Mouse (Mus musculus): Measurements from ENCODE around the gene 1110008P14Rik. TPM values are rescaled to one million over a fixed set of nuclear protein-coding genes. Genes with fewer than 3 reads are reported as not detected.
A peak's percentile ranks its signal among the peaks of the same experiment; 100 is the strongest.

The 1110008P14Rik gene
- total RNA-seq, 2 experiments from 2014 or later, result 52.7 to 57.4 TPM

DNA sequence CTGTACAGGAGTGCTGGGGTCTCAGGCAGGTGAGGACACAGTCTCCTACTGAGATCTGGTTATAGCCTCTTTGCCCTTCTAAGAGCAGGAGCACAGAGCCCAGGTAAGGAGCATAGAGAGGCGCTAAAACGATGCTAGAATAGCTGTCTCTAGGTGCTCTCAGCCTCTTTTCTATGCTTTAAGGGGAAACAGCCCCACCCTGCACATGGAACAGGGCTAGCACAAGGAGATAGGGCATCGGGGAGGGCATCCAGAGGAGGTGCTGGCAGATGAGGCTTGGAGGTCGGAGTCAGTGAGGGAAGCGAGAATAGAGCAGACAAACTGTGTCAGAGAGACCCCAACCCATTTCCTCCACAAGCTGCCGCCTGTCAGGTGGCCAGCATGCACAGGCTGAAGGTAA is 34.7 kb downstream of the 1110008P14Rik start:
- intact Hi-C loops (cut with DNase I), result no loop called here
- no peak for DNase-seq

DNA sequence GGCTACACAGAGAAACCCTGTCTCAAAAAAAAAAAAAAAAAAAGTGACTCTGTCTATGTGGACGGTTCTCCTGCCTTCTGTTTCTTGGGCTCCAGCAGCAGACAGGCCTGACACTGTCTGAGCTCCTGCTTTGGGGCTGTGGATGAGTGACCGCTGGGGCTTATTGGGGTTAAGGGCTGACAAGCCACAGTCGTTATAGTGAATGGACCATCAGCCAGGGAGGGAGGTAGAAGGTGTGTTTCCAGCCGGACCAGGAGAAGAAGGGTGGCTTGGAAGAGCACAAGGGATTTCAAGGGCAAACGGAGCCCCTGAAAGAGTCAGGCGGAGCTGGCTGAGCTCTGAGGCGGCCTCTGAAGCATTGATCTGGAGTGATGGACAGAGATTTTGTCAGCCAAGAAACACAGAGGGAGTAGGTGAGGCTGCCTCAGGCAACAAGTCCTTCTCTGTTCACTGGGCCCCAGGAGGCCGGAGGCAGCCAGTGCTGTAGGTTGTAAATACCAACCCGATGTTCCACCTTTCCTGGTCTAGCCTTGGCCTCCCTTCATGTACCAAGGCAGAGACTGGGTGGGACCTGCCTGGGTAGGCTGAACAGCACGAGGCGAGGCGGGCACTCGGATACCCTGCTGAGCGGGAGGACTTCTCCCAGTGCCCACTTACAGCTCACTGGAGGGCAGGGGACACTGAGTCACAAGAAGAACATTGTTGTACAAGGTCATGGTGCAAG is 37.0 kb downstream of the 1110008P14Rik start:
- intact Hi-C loops (cut with DNase I), result no loop called here
- no peak for DNase-seq

DNA sequence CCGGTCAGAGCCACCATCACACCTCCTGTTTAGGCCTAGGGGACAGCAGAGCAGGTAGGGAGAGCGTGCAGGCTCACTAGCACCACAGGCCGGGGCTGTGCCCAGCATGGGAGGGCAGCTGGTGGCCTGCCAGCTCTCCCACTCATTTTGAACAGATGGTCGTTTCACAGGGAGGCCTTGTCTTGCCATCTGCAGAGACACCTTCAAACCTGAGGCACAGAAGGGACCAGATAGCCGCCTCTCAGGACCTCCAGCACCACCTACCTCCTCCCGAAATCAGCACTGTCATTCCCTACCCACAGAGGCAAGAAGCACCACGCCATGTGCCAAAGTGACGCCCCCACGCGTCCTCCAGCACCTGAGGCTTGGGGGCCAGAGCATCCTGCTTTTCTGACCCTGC is 37.7 kb downstream of the 1110008P14Rik start:
- intact Hi-C loops (cut with DNase I), result no loop called here

DNA sequence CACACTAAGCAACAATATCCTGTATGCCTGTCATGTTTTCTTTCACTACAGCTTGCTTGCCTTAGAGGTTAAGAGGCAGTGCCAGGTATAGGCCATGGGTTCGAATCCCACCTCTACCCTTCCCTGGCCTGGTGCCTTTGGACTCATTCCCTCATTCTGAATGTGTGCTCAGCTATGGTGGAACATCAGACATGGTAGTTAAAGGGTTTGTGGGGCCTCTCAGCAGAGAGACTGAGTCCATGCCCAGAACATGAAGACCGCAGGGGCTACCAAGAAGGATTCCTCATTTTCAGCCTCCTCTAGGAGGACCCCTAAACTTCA is 38.4 kb downstream of the 1110008P14Rik start:
- intact Hi-C loops (cut with DNase I), result no loop called here

More for the DNA sequence above, 37.7 kb downstream of the 1110008P14Rik start:
- no peak for DNase-seq

DNA sequence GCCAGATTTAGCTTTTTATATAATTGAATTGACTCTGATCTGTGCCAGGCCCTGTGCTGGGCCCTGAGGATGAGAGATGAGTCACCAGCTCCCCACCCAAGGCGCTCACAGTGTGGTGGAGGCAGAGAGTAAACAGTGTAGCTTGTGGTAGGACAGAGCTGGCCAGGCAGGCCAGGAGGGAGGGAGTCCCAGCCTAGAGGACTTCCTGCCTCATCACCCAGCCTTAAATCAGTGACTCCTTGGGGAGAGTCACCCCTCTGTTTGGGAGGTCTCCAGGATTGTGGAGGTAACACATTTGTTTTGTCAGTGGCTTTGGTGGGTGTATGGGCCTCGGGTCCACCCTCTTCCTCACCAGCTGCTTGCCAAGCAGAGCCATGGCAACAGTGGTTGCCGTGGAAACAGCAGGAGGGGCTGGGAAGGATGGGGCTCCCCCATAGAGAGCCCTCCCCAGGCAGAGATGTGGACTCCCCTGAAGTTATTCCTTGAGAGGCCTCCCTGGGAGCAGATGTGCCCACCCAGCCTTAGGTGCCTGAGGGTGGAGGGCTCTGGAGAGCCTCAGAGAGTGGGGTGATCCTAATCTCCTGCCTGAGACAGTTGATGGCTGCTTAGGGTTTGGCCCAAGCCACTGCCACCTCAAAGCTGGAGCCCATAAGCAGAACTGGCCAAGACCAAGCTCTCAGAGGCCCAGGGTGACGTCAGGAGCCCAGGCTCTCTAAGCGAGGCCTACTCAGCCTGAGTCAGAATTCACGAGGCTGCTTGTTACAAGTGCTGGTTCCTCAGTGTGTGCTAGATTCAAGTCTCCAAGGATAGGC is 39.0 kb downstream of the 1110008P14Rik start:
- DNase-seq, result peak; percentile 51 to 53
- intact Hi-C loops (cut with DNase I), result no loop called here

More for the DNA sequence above, 38.4 kb downstream of the 1110008P14Rik start:
- no peak for DNase-seq

DNA sequence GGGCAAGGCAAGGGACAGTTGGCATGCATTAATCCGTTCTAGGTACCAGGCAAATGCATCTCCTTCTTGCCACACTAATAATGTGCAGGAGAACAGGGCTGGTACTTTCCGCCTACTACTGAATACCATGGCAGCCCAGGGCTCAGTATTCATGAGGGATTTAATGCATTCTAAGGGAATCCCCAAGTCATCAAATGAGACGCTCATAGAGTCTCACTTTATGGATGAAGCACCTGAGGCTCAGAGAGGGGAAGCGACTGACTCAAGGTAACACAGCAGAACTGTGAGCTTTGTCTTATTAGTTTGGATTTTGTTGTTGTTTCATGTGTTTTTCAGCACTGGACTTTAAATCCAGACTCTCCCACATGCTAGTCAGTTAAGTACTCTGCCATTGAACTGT is 39.7 kb downstream of the 1110008P14Rik start:
- no peak for DNase-seq
- intact Hi-C loops (cut with DNase I), result no loop called here

DNA sequence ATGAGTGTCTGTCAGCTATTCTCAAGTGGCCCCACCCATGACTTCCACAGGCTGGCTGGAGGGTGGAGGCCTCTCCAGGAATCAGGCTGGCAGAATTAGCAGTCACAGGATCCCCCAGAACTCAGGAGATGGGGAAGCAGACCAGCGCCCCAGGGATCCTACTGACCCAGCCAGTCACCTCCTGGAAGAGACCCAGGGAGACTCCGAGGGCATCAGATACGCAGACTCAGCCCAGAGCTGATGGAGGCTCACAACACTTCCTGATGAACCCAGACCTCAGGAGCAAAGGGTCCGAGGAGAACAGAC is 40.2 kb downstream of the 1110008P14Rik start:
- intact Hi-C loops (cut with DNase I), result no loop called here
- no peak for DNase-seq

DNA sequence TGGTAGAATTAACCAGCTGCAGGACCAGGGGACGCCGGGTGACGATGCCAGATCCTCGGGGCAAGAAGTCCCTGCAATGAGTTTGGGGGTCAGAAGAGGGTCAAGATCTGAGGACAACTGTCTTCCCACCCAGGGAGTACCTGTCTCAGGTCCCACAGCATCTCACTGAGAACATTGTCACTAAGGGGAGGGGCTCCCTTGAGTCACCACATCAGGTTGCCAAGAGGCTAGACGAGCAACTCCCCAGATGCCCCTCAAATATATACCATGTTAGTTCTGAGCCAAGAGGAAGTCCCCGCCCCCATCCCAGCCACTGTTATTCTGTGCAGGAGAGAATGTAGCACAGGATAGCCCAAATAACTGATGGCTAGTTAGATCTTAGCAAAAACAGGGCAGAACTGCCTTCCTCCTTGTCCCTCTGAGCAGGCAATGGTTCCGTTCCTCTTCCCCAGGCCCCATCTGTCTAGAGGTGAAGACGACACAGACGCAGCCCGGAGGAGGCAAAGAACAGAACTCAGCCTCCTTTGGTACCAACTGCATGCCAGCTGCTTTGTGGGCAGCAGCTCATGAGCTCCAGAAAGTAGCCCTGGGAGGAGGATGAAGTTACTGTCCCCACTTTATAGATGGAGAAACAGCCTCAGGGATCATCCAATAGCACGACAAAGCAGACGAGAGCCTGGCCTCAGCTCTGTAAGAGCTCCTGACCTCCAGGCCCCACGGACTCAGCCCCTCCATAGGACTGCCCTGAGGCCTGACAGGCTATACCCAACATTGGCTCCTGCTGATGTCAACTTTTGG is 40.7 kb downstream of the 1110008P14Rik start:
- DNase-seq, result no peak
- intact Hi-C loops (cut with DNase I), result no loop called here

DNA sequence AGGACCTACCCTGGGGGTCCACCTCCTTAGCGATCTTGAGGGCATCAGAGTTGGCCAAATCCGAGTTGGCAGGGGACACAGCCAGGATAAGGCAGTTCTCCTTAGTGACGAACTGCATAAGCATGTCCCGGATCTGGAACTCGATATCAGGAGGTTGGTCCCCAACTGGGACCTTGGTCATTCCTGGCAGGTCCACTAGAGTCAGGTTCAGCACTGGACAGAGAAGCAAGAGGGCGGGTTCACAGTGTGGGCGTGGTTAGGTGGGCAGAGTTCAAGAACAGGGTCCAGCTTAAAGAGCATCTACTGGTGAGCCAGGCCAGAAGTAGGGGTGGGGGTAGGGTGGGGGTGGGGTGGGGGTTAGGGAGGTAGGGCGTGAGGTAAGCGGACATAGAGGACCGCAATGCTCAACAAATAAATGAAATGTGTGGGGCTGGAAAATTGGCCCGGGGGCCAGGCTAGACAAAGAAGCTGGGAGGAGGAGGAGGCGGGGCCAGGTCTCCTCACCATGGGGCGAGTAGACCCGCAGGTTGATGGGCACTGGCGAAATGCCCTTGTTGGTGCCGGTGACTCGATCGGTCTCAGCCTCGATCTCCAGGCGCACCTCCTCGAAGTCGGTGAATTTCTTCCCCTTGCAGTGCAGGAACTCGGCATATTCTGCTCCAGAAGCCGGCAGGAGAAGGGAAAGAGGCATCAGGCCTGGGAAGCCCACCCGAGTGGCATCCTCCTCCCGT is 41.7 kb downstream of the 1110008P14Rik start:
- DNase-seq, result no peak
- intact Hi-C loops (cut with DNase I), result no loop called here

DNA sequence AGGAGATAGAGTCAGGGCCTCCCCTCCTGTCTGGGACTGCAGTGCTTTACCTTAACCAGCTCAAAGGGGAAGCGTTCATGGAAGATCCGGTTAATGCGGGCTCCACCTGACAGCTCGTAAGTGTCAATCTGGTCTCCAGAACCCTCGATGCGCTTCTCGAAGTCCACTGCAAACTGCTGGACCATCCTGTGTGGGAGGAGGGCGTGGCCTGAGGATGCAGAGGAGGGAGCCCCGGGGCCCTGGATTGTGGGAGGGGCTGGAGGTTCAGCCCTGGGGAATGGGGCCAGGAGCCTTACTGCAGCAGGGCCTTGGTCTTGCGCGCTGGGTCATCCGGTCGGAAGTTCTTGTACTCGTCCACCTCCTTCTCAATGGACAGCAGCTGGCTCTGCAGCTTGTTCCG is 45.9 kb downstream of the 1110008P14Rik start:
- DNase-seq, result no peak
- intact Hi-C loops (cut with DNase I), result no loop called here

DNA sequence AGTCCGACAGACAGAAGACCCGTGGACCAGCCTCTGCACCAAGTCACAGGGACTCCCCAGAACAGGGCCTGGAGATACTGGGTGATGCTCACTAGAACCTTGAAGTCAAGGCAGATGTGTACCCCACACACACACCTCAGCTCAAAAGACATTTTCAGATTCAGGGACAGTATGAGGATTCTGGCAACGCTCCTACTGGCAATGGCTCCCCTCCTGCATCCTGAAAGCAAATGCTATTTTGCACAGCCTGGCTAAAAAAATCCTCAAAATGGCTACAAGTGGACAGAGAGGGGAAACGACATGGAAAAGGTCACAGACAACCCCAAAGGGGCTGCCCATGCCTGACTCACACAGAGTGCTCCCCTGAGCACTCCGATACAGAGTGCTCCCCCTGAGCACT is 49.6 kb downstream of the 1110008P14Rik start:
- DNase-seq, result no peak
- intact Hi-C loops (cut with DNase I), result no loop called here

DNA sequence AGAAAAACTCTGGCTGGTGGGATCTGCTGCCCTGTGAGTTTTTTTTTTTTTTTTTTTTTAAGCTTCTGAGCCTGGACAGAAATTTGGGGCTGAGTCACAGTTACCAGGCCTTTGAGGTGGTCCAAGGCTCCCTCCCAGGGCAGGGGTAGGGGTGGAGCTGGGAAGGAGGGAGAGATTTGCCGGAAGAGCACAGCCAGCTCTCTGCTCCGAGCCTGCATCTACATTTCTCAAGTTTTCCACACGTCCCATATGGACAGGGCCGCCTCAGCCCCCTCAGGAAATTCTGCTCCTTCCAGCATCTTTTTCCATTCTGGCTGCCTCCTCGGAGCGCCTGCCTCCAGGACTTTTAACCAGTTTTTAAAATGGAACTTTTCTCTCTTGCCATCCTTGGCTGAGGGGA is 52.2 kb downstream of the 1110008P14Rik start:
- DNase-seq, result no peak
- intact Hi-C loops (cut with DNase I), result no loop called here

DNA sequence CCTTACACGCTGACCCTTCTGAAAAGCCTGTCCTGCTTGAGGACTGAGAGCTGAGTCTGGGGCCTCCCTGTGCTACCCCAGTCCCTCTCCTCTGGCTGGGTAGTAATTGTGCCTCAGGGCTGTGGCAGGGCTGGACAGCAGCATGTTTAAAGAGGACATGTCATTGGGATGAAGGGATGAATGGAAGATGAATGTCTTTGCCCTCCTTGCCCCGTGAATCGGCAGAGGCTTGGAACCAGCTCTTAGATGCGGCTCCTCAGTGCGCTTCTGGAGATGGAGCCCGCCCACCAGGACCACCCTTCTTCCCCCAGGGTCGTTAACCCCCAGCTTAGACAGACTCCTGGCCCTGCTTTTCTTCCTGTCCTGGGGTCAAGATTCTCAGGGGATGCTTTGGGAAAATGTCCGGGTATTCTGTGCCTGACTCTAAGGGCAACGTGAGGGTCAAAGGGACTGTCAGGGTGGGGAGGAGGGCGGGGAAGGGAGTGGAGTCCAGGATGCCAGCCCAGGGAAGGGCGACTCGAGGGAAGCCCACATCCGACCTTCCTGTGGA is 52.8 kb downstream of the 1110008P14Rik start:
- DNase-seq, result no peak
- intact Hi-C loops (cut with DNase I), result no loop called here

DNA sequence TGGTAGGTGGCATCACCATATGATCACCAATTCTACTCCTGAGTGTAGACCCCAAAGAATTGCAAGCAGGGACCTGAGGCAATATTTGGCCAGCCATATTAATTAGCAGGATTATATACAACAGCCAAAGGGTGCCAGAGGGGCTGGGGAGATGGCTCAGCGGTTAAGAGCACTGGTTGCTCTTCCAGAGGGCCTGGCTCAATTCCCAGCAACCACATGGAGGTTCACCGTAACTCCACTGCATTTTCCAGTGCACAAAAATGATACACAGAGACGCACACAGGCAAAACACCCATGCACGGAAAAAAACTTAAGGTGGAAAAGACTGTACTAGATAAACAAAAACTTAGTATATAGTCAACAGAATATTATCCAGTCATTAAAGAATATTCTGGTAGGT is 54.5 kb downstream of the 1110008P14Rik start:
- intact Hi-C loops (cut with DNase I), result no loop called here

More for the DNA sequence above, 54.5 kb downstream of the 1110008P14Rik start:
- DNase-seq, result no peak

Other genes with a start within 250 kb of the 1110008P14Rik start
- gene Prrc2b, start 230.9 kb downstream of the 1110008P14Rik start, total RNA-seq (2021), result 100 to 1,000 TPM; 118 to 134 TPM
- 10 to 100 TPM; 13.9 to 14.5 TPM for gene Pomt1, start 145.3 kb downstream of the 1110008P14Rik start, total RNA-seq (2021)
- 10 to 100 TPM; 30.9 to 34.9 TPM for gene Uck1, start 121.8 kb downstream of the 1110008P14Rik start, total RNA-seq (2021)
- 10 to 100 TPM; 73.7 to 74.8 TPM for gene Golga2, start 94.6 kb downstream of the 1110008P14Rik start, total RNA-seq (2021)
- gene Swi5, start 93.9 kb downstream of the 1110008P14Rik start, total RNA-seq (2021), result 100 to 1,000 TPM; 163 to 182 TPM
- gene Ciz1, start 29.6 kb downstream of the 1110008P14Rik start, total RNA-seq (2021), result 10 to 100 TPM; 37.4 to 39.3 TPM
- gene Dnm1, start 28.6 kb downstream of the 1110008P14Rik start, total RNA-seq (2021), result 10 to 100 TPM; 10.0 to 12.5 TPM
- gene Lcn2, start 6.3 kb upstream of the 1110008P14Rik start, total RNA-seq (2021), result 1 to 10 TPM; 4.2 to 7.1 TPM
- 10 to 100 TPM; 63.4 to 70.0 TPM for gene Ptges2, start 14.0 kb upstream of the 1110008P14Rik start, total RNA-seq (2021)
- 1 to 10 TPM; 3.2 to 4.4 TPM for gene Naif1, start 68.5 kb upstream of the 1110008P14Rik start, total RNA-seq (2021)
- gene Slc25a25, start 69.5 kb upstream of the 1110008P14Rik start, total RNA-seq (2021), result 10 to 100 TPM; 10.1 to 13.5 TPM
- gene Fam102a, start 153.4 kb upstream of the 1110008P14Rik start, total RNA-seq (2021), result 10 to 100 TPM in 1 of 2 experiments, 1 to 10 TPM in 1; 9.7 to 13.0 TPM
- 10 to 100 TPM; 31.2 to 32.6 TPM for gene Dpm2, start 188.9 kb upstream of the 1110008P14Rik start, total RNA-seq (2021)
- not detected for gene Pip5kl1, start 192.9 kb upstream of the 1110008P14Rik start, total RNA-seq (2021)
- gene 9430097D07Rik, start 193.7 kb upstream of the 1110008P14Rik start, total RNA-seq (2021), result not detected
- gene St6galnac4, start 205.2 kb upstream of the 1110008P14Rik start, total RNA-seq (2021), result 10 to 100 TPM; 29.3 to 31.8 TPM
- 100 to 1,000 TPM in 1 of 2 experiments, 10 to 100 TPM in 1; 87.9 to 103 TPM for gene St6galnac6, start 217.8 kb upstream of the 1110008P14Rik start, total RNA-seq (2021)
- gene Ak1, start 239.8 kb upstream of the 1110008P14Rik start, total RNA-seq (2021), result 100 to 1,000 TPM; 522 to 538 TPM

Measured in heart, postnatal 10 days (tissue).